Mouse (Mus musculus) testis, adult 2 months (tissue): ENCODE data around the gene Mmp28.

Experiments
- CTCF ChIP-seq: fragments of 200-500 bp; IDR thresholded peaks from 2 replicates; pipeline ENCODE4 v1.5.1; 2012; ENCODE audit warnings: low read depth, mild to moderate bottlenecking, inconsistent platforms, low read length, moderate library complexity; ENCODE audit not compliant: control insufficient read depth, insufficient read depth, insufficient replicate concordance
- POLR2A ChIP-seq: fragments of 200-500 bp; IDR thresholded peaks from 2 replicates; pipeline ENCODE4 v1.6.1; 2012; ENCODE audit warnings: low read depth, mild to moderate bottlenecking, inconsistent platforms, low read length, moderate library complexity; ENCODE audit not compliant: control insufficient read depth

- TF ChIP-seq CTCF, result no peak
- TF ChIP-seq POLR2A, result no peak; the same call in 1 of the 2 replicates
Observed at GRCm38 (mm10) chr11:83437377-83437776, 25.5 kb downstream of the Mmp28 start, which contains the start of gene 1700020L24Rik.
